Mouse (Mus musculus) forebrain, postnatal 0 days (tissue): ENCODE results near the gene Gm17428. TPM values are rescaled to one million over a fixed set of nuclear protein-coding genes. Genes with fewer than 3 reads are reported as not detected.

ENCODE experiments used
- ATAC-seq: fragments of 200-750 bp; cut with Nextera tagmentation; 2 replicates; pipeline ENCODE4 v1.8.0; 2017; ENCODE audit warnings: mild to moderate bottlenecking, moderate library complexity
- DNase-seq: peaks from one replicate; pipeline ENCODE4 v3.0.0-alpha.2; 2015
- H3K27ac ChIP-seq: fragments of 300-500 bp; sonication (generic); 2 replicates; pipeline ENCODE4 v1.5.1; 2014; ENCODE audit warnings: low read depth, mild to moderate bottlenecking, antibody characterized with exemption, low read length, moderate library complexity, mixed read lengths
- H3K27me3 ChIP-seq: fragments of 300-500 bp; sonication (generic); 2 replicates; pipeline ENCODE4 v1.6.1; 2014; ENCODE audit warnings: mild to moderate bottlenecking, low read length, mixed read lengths; ENCODE audit not compliant: insufficient read depth
- H3K36me3 ChIP-seq: fragments of 300-500 bp; sonication (generic); 2 replicates; pipeline ENCODE4 v1.6.1; 2014; ENCODE audit warnings: mild to moderate bottlenecking, moderate library complexity; ENCODE audit not compliant: insufficient read depth
- H3K4me1 ChIP-seq: fragments of 300-500 bp; sonication (generic); 2 replicates; pipeline ENCODE4 v1.6.1; 2014; ENCODE audit warnings: antibody characterized with exemption; ENCODE audit not compliant: insufficient read depth
- H3K4me2 ChIP-seq: fragments of 300-500 bp; sonication (generic); 2 replicates; pipeline ENCODE4 v1.6.1; 2014; ENCODE audit warnings: low read depth, mild to moderate bottlenecking, moderate library complexity
- H3K4me3 ChIP-seq: fragments of 300-500 bp; sonication (generic); 2 replicates; pipeline ENCODE4 v1.5.1; 2014; ENCODE audit warnings: low read depth, low read length, mixed read lengths
- H3K9ac ChIP-seq: fragments of 300-500 bp; sonication (generic); 2 replicates; pipeline ENCODE4 v1.6.1; 2014; ENCODE audit warnings: mild to moderate bottlenecking
- H3K9me3 ChIP-seq: fragments of 300-500 bp; sonication (generic); 2 replicates; pipeline ENCODE4 v1.6.1; 2016; ENCODE audit warnings: low read length
- CTCF ChIP-seq: sonication (generic); IDR thresholded peaks from 2 replicates; pipeline ENCODE4 v1.5.1; 2016; ENCODE audit warnings: antibody characterized with exemption, control low read depth, low read depth
- WGBS: fragments of 180-500 bp; shearing (Covaris S2); extraction: QIAGEN DNeasy Blood & Tissue Kit; methylation state at CpG from one replicate; pipeline ENCODE4 v1.1.7; 2014; 5-methylcytosine and 5-hydroxymethylcytosine counted together
- polyA plus RNA-seq: library from polyadenylated mRNA; unstranded; fragments of >200 nt; fragmentation: Nextera tagmentation; extraction: Ambion mirVana; gene quantifications from 2 replicates; pipeline ENCODE4 v1.2.1, GENCODE M21; 2015
- total RNA-seq: library from RNA; depleted of rRNA; stranded (reverse); fragments of >200 nt; gene quantifications from 2 replicates; pipeline ENCODE4 v1.2.3, GENCODE M21; 2014; rRNA removed

Gene Gm17428
- total RNA-seq (not detected in 2 replicates), polyA plus RNA-seq (not detected in 2 replicates)

- TF ChIP-seq CTCF: no peak
- Histone ChIP-seq H3K36me3 (no peaks in the 10 kb centered on the region), H3K4me1 (no peaks in the 10 kb centered on the region; the same call in 1 of the 2 replicates), H3K9ac (no peak within 1 kb of the TSS), H3K4me2 (no peak within 1 kb of the TSS), H3K9me3 (no peaks in the 10 kb centered on the region), H3K4me3 (no peak within 1 kb of the TSS), H3K27me3 (no peaks in the 10 kb centered on the region), H3K27ac (no peak within 1 kb of the TSS)
- DNase-seq: no peak
- 61% methylated on average over 1 of the region's 1 CpGs for WGBS
- ATAC-seq: no peak
Observed at GRCm38 (mm10) chr14:54976633-54977032, at the start of gene Gm17428. Gene Gm17428 (plus strand): TSS chr14:54976933.

GRCm38 (mm10) chr14:54927296-54927695 lies 49.4 kb upstream of the Gm17428 start:
- no peaks in the 10 kb centered on the region for H3K27me3 ChIP-seq
- ATAC-seq (no peak), DNase-seq (peak; percentile 21)
- no peaks in the 10 kb centered on the region for H3K9me3 ChIP-seq
- WGBS: 20% methylated on average over 7 of the region's 7 CpGs
- peaks cover 7% of the 10 kb centered on the region; the same call in 1 of the 2 replicates for H3K4me1 ChIP-seq
- peak overlapping the region; percentile 56 for H3K4me3 ChIP-seq
- peak overlapping the region; percentile 82 for H3K9ac ChIP-seq
- H3K4me2 ChIP-seq: peak overlapping the region; percentile 96
- H3K36me3 ChIP-seq: no peaks in the 10 kb centered on the region
- H3K27ac ChIP-seq: peak overlapping the region; percentile 87
- TF ChIP-seq CTCF: no peak

- Histone ChIP-seq H3K27me3 (no peaks in the 10 kb centered on the region), H3K4me1 (peaks cover 7% of the 10 kb centered on the region; the same call in 1 of the 2 replicates), H3K9me3 (no peaks in the 10 kb centered on the region), H3K4me2 (no peak overlapping the region), H3K9ac (no peak overlapping the region), H3K36me3 (no peaks in the 10 kb centered on the region), H3K4me3 (no peak overlapping the region), H3K27ac (no peak overlapping the region)
- no peak for DNase-seq
- WGBS: 83% methylated on average over 5 of the region's 5 CpGs
- ATAC-seq: no peak
- TF ChIP-seq CTCF: no peak
Observed at GRCm38 (mm10) chr14:54929801-54930200, 46.9 kb upstream of the Gm17428 start.

- DNase-seq (peak; percentile 17), ATAC-seq (no peak)
- TF ChIP-seq CTCF: no peak
- Histone ChIP-seq H3K27ac (no peak overlapping the region), H3K4me1 (peaks cover 4% of the 10 kb centered on the region; the same call in 1 of the 2 replicates), H3K36me3 (no peaks in the 10 kb centered on the region), H3K9ac (no peak overlapping the region), H3K4me3 (no peak overlapping the region), H3K4me2 (no peak overlapping the region), H3K27me3 (no peaks in the 10 kb centered on the region), H3K9me3 (no peaks in the 10 kb centered on the region)
- WGBS: 3% methylated on average over 2 of the region's 2 CpGs
Observed at GRCm38 (mm10) chr14:54930431-54930830, 46.3 kb upstream of the Gm17428 start.

- no peak within 1 kb of the TSS for H3K27ac ChIP-seq
- no peaks in the 10 kb centered on the region for H3K4me1 ChIP-seq
- 34% methylated on average over 6 of the region's 6 CpGs for WGBS
- H3K9me3 ChIP-seq: no peaks in the 10 kb centered on the region
- DNase-seq (no peak), ATAC-seq (no peak)
- H3K4me3 ChIP-seq: no peak within 1 kb of the TSS
- no peaks in the 10 kb centered on the region for H3K27me3 ChIP-seq
- no peaks in the 10 kb centered on the region for H3K36me3 ChIP-seq
- no peak for TF ChIP-seq CTCF
- H3K4me2 ChIP-seq: no peak within 1 kb of the TSS
- no peak within 1 kb of the TSS for H3K9ac ChIP-seq
Observed at GRCm38 (mm10) chr14:54932645-54933150, 44.0 kb upstream of the Gm17428 start, which contains the start of gene Il25. Gene Il25 (plus strand): TSS chr14:54932695.

GRCm38 (mm10) chr14:54935904-54936830 lies 40.6 kb upstream of the Gm17428 start, which contains the start of gene Cmtm5:
Gene Cmtm5 (plus strand): TSS chr14:54936261.
- H3K27ac ChIP-seq: peak within 1 kb of the TSS; percentile 71
- peak; percentile 58 for DNase-seq

GRCm38 (mm10) chr14:54936831-54937160 lies 39.9 kb upstream of the Gm17428 start:
- 73% methylated on average over 6 of the region's 6 CpGs for WGBS
- H3K9ac ChIP-seq: no peak overlapping the region

More at GRCm38 (mm10) chr14:54935904-54936830, 40.6 kb upstream of the Gm17428 start, which contains the start of gene Cmtm5:
- no peak within 1 kb of the TSS for H3K4me2 ChIP-seq
- H3K27me3 ChIP-seq: no peaks in the 10 kb centered on the region
- no peaks in the 10 kb centered on the region for H3K9me3 ChIP-seq
- no peaks in the 10 kb centered on the region for H3K4me1 ChIP-seq
- ATAC-seq: peak; percentile 91
- TF ChIP-seq CTCF: peak; percentile 44
- no peaks in the 10 kb centered on the region for H3K36me3 ChIP-seq
- no peak within 1 kb of the TSS for H3K4me3 ChIP-seq
- H3K9ac ChIP-seq: no peak within 1 kb of the TSS
- 41% methylated on average over 8 of the region's 8 CpGs for WGBS

More at GRCm38 (mm10) chr14:54936831-54937160, 39.9 kb upstream of the Gm17428 start:
- H3K36me3 ChIP-seq: no peaks in the 10 kb centered on the region
- no peaks in the 10 kb centered on the region for H3K4me1 ChIP-seq
- no peak overlapping the region for H3K4me2 ChIP-seq
- H3K27me3 ChIP-seq: no peaks in the 10 kb centered on the region
- no peak for TF ChIP-seq CTCF
- H3K4me3 ChIP-seq: no peak overlapping the region
- ATAC-seq: no peak
- no peak for DNase-seq
- H3K27ac ChIP-seq: peak overlapping the region; percentile 71; the same call in 1 of the 2 replicates
- H3K9me3 ChIP-seq: no peaks in the 10 kb centered on the region
